Mouse (Mus musculus): Measurements from ENCODE around the gene Wdfy3. TPM values are rescaled to one million over a fixed set of nuclear protein-coding genes. Genes with fewer than 3 reads are reported as not detected.
A peak's percentile ranks its signal among the peaks of the same experiment; 100 is the strongest.

The Wdfy3 gene
- polyA plus RNA-seq, 1 experiment = 24.5 TPM

DNA sequence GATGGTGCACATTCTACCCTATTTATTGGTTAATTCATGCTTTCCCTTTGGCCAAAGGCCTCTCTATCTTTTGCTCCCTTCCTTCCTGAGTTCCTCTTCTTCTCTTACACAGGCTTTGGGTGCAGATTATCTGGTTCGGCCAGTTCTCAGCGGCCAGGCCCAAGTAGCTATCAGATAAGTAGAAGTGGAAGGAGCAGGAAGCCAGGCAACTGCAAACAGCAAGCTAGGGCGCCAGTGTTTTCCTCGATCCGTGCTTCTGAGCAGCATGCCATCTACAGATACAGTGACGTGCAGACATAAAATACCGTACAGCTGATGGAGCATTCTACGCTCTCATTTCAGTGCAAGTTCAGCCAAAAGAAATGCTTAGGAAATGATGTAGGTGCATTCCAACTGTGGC is 24.5 kb downstream of the Wdfy3 start:
- TF ChIP-seq CTCF (IDR thresholded peaks at IDR 0.05; ENCODE audit: control insufficient read depth, insufficient read depth, insufficient replicate concordance, low read depth, low read length) = no peak
- TF ChIP-seq POLR2A (IDR thresholded peaks at IDR 0.05; ENCODE audit: control insufficient read depth, low read depth, low read length) = no peak
- Histone ChIP-seq H3K27me3 (ENCODE audit: control insufficient read depth, insufficient read depth, low read length) (no peaks in the 10 kb centered on the region), H3K4me1 (ENCODE audit: control insufficient read depth, insufficient read depth, low read length) (no peaks in the 10 kb centered on the region), H3K27ac (ENCODE audit: control insufficient read depth, insufficient read depth, low read depth, low read length) (no peak overlapping the region), H3K4me3 (ENCODE audit: control insufficient read depth, low read depth, low read length) (no peak overlapping the region), H3K36me3 (ENCODE audit: control insufficient read depth, insufficient read depth, low read length) (no peaks in the 10 kb centered on the region)

- no peaks in the 10 kb centered on the region for H3K27me3 ChIP-seq (ENCODE audit: control insufficient read depth, insufficient read depth, low read length)
- no peak overlapping the region for H3K27ac ChIP-seq (ENCODE audit: control insufficient read depth, insufficient read depth, low read depth, low read length)
- TF ChIP-seq CTCF (IDR thresholded peaks at IDR 0.05; ENCODE audit: control insufficient read depth, insufficient read depth, insufficient replicate concordance, low read depth, low read length) (no peak), POLR2A (IDR thresholded peaks at IDR 0.05; ENCODE audit: control insufficient read depth, low read depth, low read length) (no peak)
- H3K36me3 ChIP-seq (ENCODE audit: control insufficient read depth, insufficient read depth, low read length) = no peaks in the 10 kb centered on the region
- no peaks in the 10 kb centered on the region for H3K4me1 ChIP-seq (ENCODE audit: control insufficient read depth, insufficient read depth, low read length)
- H3K4me3 ChIP-seq (ENCODE audit: control insufficient read depth, low read depth, low read length) = no peak overlapping the region
Measured at GRCm38 (mm10) chr5:102033281-102033680, 36.4 kb downstream of the Wdfy3 start.

GRCm38 (mm10) chr5:102032594-102033240 is 37.0 kb downstream of the Wdfy3 start:
- H3K27me3 ChIP-seq (ENCODE audit: control insufficient read depth, insufficient read depth, low read length) = no peaks in the 10 kb centered on the region
- no peak overlapping the region for H3K27ac ChIP-seq (ENCODE audit: control insufficient read depth, insufficient read depth, low read depth, low read length)
- no peaks in the 10 kb centered on the region for H3K4me1 ChIP-seq (ENCODE audit: control insufficient read depth, insufficient read depth, low read length)
- no peak overlapping the region for H3K4me3 ChIP-seq (ENCODE audit: control insufficient read depth, low read depth, low read length)
- TF ChIP-seq POLR2A (IDR thresholded peaks at IDR 0.05; ENCODE audit: control insufficient read depth, low read depth, low read length) (no peak), CTCF (IDR thresholded peaks at IDR 0.05; ENCODE audit: control insufficient read depth, insufficient read depth, insufficient replicate concordance, low read depth, low read length) (no peak)
- H3K36me3 ChIP-seq (ENCODE audit: control insufficient read depth, insufficient read depth, low read length) = no peaks in the 10 kb centered on the region

DNA sequence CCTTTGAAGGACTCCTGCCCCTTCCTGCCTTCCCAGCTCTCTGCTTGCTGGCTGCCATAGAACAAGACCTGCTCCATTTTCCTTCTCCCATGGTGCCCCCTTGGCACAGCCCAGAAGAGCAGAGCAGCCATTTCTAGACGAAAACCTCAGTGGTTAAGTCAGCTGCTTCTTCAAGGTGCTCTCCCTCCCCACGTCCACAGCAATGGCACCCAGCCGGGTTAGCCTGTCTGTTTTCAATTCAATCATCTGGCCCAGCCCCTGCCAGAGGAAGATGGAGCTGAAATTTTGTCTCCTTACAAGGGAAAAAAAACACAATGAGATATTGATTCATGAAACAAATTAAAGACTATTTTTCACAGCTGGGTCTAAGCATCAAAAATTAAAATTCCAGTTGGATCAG is 37.5 kb downstream of the Wdfy3 start:
- TF ChIP-seq POLR2A (IDR thresholded peaks at IDR 0.05; ENCODE audit: control insufficient read depth, low read depth, low read length) (no peak), CTCF (IDR thresholded peaks at IDR 0.05; ENCODE audit: control insufficient read depth, insufficient read depth, insufficient replicate concordance, low read depth, low read length) (no peak)
- Histone ChIP-seq H3K27ac (ENCODE audit: control insufficient read depth, insufficient read depth, low read depth, low read length) (no peak overlapping the region), H3K36me3 (ENCODE audit: control insufficient read depth, insufficient read depth, low read length) (no peaks in the 10 kb centered on the region), H3K27me3 (ENCODE audit: control insufficient read depth, insufficient read depth, low read length) (no peaks in the 10 kb centered on the region), H3K4me3 (ENCODE audit: control insufficient read depth, low read depth, low read length) (no peak overlapping the region), H3K4me1 (ENCODE audit: control insufficient read depth, insufficient read depth, low read length) (no peaks in the 10 kb centered on the region)

DNA sequence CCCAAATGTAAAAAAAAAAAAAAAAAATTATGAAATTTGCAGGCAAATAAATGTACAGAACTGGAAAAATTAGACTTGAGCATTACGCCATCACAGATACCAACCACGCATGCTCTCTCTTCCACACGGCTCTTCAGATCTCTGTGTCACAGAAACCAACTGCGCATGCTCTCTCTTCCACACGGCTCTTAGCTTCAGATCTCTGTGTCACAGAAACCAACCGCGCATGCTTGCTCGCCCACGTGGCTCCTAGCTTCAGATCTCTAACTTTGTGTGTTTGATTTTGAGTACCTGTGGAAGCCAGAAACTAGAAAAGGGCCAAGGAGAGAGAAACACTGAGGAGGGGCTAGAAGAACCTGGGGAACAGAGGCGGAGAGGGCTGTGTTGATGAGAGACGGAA is 46.3 kb downstream of the Wdfy3 start:
- Histone ChIP-seq H3K36me3 (ENCODE audit: control insufficient read depth, insufficient read depth, low read length) (no peaks in the 10 kb centered on the region), H3K27me3 (ENCODE audit: control insufficient read depth, insufficient read depth, low read length) (no peaks in the 10 kb centered on the region), H3K27ac (ENCODE audit: control insufficient read depth, insufficient read depth, low read depth, low read length) (peak overlapping the region; percentile 80), H3K4me3 (ENCODE audit: control insufficient read depth, low read depth, low read length) (peak overlapping the region; percentile 81), H3K4me1 (ENCODE audit: control insufficient read depth, insufficient read depth, low read length) (peaks cover 3% of the 10 kb centered on the region; the same call in 1 of the 2 replicates)
- TF ChIP-seq POLR2A (IDR thresholded peaks at IDR 0.05; ENCODE audit: control insufficient read depth, low read depth, low read length) (peak; percentile 56), CTCF (IDR thresholded peaks at IDR 0.05; ENCODE audit: control insufficient read depth, insufficient read depth, insufficient replicate concordance, low read depth, low read length) (no peak)

GRCm38 (mm10) chr5:102022018-102022898 is 47.5 kb downstream of the Wdfy3 start:
- H3K27me3 ChIP-seq (ENCODE audit: control insufficient read depth, insufficient read depth, low read length) = no peaks in the 10 kb centered on the region
- no peak overlapping the region for H3K27ac ChIP-seq (ENCODE audit: control insufficient read depth, insufficient read depth, low read depth, low read length)
- H3K4me3 ChIP-seq (ENCODE audit: control insufficient read depth, low read depth, low read length) = no peak overlapping the region
- peaks cover 3% of the 10 kb centered on the region; the same call in 1 of the 2 replicates for H3K4me1 ChIP-seq (ENCODE audit: control insufficient read depth, insufficient read depth, low read length)
- no peaks in the 10 kb centered on the region for H3K36me3 ChIP-seq (ENCODE audit: control insufficient read depth, insufficient read depth, low read length)
- no peak for TF ChIP-seq CTCF (IDR thresholded peaks at IDR 0.05; ENCODE audit: control insufficient read depth, insufficient read depth, insufficient replicate concordance, low read depth, low read length)
- no peak for TF ChIP-seq POLR2A (IDR thresholded peaks at IDR 0.05; ENCODE audit: control insufficient read depth, low read depth, low read length)

DNA sequence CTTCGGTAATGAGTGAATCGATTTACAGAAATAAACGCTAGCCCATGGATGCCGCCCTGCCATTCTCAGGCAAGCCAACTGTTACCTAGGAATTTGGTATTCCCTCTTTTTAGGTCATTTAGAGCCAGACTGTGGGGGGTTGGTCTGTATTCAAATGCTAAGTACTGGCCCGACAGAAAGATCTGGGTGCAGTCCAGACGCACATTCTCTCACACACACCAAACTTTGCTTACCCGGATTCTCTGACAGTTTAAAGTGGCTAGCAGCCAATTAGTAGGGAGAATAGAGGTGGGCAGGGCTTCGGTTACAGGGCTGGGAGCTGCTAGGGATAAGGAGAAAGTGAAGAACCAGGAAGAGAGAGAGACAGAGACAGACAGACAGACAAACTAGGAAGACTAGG is 55.5 kb downstream of the Wdfy3 start:
- Histone ChIP-seq H3K4me3 (ENCODE audit: control insufficient read depth, low read depth, low read length) (no peak overlapping the region), H3K4me1 (ENCODE audit: control insufficient read depth, insufficient read depth, low read length) (no peaks in the 10 kb centered on the region), H3K27me3 (ENCODE audit: control insufficient read depth, insufficient read depth, low read length) (no peaks in the 10 kb centered on the region), H3K27ac (ENCODE audit: control insufficient read depth, insufficient read depth, low read depth, low read length) (no peak overlapping the region), H3K36me3 (ENCODE audit: control insufficient read depth, insufficient read depth, low read length) (no peaks in the 10 kb centered on the region)
- TF ChIP-seq CTCF (IDR thresholded peaks at IDR 0.05; ENCODE audit: control insufficient read depth, insufficient read depth, insufficient replicate concordance, low read depth, low read length) (no peak), POLR2A (IDR thresholded peaks at IDR 0.05; ENCODE audit: control insufficient read depth, low read depth, low read length) (no peak)

Data from testis, adult 2 months (tissue).